Mouse (Mus musculus) spleen, adult 10 weeks (tissue): ENCODE data around the gene Lipn. TPM values are rescaled to one million over a fixed set of nuclear protein-coding genes. Genes with fewer than 3 reads are reported as not detected.

Experiments
- polyA plus RNA-seq: library from polyadenylated mRNA; stranded (reverse); fragments of 350-450 nt; fragmentation: Illumina TruSeq; extraction: RNeasy Lipid Tissue Mini Kit (QIAGEN cat#74804); gene quantifications from one replicate; pipeline ENCODE4 v1.2.3, GENCODE M21; 2015; ENCODE audit warnings: low replicate concordance; ENCODE audit not compliant: insufficient read depth

Lipn gene
- polyA plus RNA-seq: 3.0 TPM

DNA sequence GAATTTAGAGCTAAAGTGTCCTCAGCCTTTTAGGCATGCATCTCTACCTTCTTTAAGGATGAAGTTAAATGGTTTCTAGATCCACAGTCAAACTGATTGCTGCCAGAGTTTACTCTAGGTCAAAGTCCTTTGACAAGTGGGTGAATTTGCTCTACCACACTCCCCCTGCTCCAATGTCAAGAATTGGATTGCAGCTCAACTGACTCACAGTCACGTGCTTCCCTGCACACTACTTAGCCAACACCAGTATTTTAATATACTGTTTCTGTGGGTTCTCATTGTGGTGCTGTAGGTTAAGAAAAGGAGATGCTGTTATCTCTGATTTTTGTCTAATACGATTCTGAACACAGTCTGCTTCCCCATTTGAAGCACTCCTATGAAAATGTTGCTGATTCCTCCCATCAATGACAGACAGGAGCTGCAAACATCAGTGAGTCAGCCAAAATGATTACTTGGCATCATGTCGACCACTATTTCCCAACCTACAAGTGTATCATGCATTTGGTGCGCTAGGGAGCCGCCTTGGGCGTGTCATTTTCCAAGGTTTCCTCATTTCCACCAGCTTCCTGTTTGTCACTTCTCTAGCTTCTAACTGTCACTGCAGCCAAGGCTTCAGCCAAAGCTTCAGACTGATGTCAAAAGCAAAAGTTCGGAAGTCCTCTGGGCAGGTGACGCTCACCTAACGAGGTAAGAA is at the start of gene Lipn:
Gene Lipn (plus strand): TSS at position 580 of the 694 bp plus-strand sequence.

GRCm38 (mm10) chr19:34100633-34101032 is 33.5 kb downstream of the Lipn start, which contains the start of gene Lipm:
Lipm (plus strand) TSS chr19:34100933.

Other genes with a start within 250 kb of the Lipn start
- gene Lipf, start 106.2 kb upstream of the Lipn start, polyA plus RNA-seq: not detected
- gene Lipk, start 59.1 kb upstream of the Lipn start, polyA plus RNA-seq: not detected
- gene Lipm, start 33.6 kb downstream of the Lipn start, polyA plus RNA-seq: not detected
- gene Ankrd22, start 98.7 kb downstream of the Lipn start, polyA plus RNA-seq: 0.68 TPM
- 41.0 TPM for gene Stambpl1, start 124.9 kb downstream of the Lipn start, polyA plus RNA-seq
- gene Acta2, start 188.2 kb downstream of the Lipn start, polyA plus RNA-seq: 117 TPM
- 33.8 TPM for gene Fas, start 223.3 kb downstream of the Lipn start, polyA plus RNA-seq